Mouse (Mus musculus) embryonic facial prominence, embryonic 11.5 days (tissue): ENCODE measurements around the gene Txnrd2. TPM values are rescaled to one million over a fixed set of nuclear protein-coding genes. Genes with fewer than 3 reads are reported as not detected.

ENCODE experiments used
- ATAC-seq: fragments of 200-750 bp; cut with Nextera tagmentation; replicated peaks from 2 replicates; pipeline ENCODE4 v1.8.0; 2017; ENCODE audit warnings: low read depth; ENCODE audit not compliant: insufficient number of reproducible peaks, low FRiP score, low TSS enrichment
- DNase-seq: peaks from one replicate; pipeline ENCODE4 v3.0.0-alpha.2; 2015; ENCODE audit warnings: low spot score
- H3K27ac ChIP-seq: fragments of 300-500 bp; sonication (generic); replicated peaks from 2 replicates; pipeline ENCODE4 v1.5.1; 2014; ENCODE audit warnings: mild to moderate bottlenecking, low read depth, low read length, control low read depth
- H3K27me3 ChIP-seq: fragments of 300-500 bp; sonication (generic); 2 replicates; pipeline ENCODE4 v1.6.1; 2014; ENCODE audit warnings: mild to moderate bottlenecking, low read length, moderate library complexity, mixed read lengths; ENCODE audit not compliant: control insufficient read depth, insufficient read depth
- H3K36me3 ChIP-seq: fragments of 300-500 bp; sonication (generic); replicated peaks from 2 replicates; pipeline ENCODE4 v1.6.1; 2014; ENCODE audit warnings: low read depth, mild to moderate bottlenecking, low read length, moderate library complexity, mixed read lengths; ENCODE audit not compliant: control insufficient read depth, insufficient read depth
- H3K4me1 ChIP-seq: fragments of 300-500 bp; sonication (generic); 2 replicates; pipeline ENCODE4 v1.6.1; 2014; ENCODE audit warnings: low read length, mixed read lengths; ENCODE audit not compliant: control insufficient read depth, insufficient read depth
- H3K4me2 ChIP-seq: fragments of 300-500 bp; sonication (generic); 2 replicates; pipeline ENCODE4 v1.6.1; 2014; ENCODE audit warnings: low read depth, mild to moderate bottlenecking, control low read depth, low read length, moderate library complexity
- H3K4me3 ChIP-seq: fragments of 300-500 bp; sonication (generic); 2 replicates; pipeline ENCODE4 v1.5.1; 2014; ENCODE audit warnings: low read depth, low read length, control low read depth
- H3K9ac ChIP-seq: fragments of 300-500 bp; sonication (generic); replicated peaks from 2 replicates; pipeline ENCODE4 v1.6.1; 2014; ENCODE audit warnings: mild to moderate bottlenecking, control low read depth, low read length
- H3K9me3 ChIP-seq: fragments of 300-500 bp; sonication (generic); replicated peaks from 2 replicates; pipeline ENCODE4 v1.6.1; 2016; ENCODE audit warnings: mild to moderate bottlenecking, low read length, inconsistent platforms, mixed read lengths; ENCODE audit not compliant: control insufficient read depth
- WGBS: fragments of 180-500 bp; shearing (Covaris S2); extraction: QIAGEN DNeasy Blood & Tissue Kit; methylation state at CpG from one replicate; pipeline ENCODE4 v1.1.7; 2014; 5-methylcytosine and 5-hydroxymethylcytosine counted together
- polyA plus RNA-seq: library from polyadenylated mRNA; unstranded; fragments of >200 nt; fragmentation: Nextera tagmentation; extraction: Ambion mirVana; gene quantifications from 2 replicates; pipeline ENCODE4 v1.2.1, GENCODE M21; 2014

Gene Txnrd2
- polyA plus RNA-seq, 1 experiment from 2014 or later = 15.9 TPM

GRCm38 (mm10) chr16:18503566-18504342, 77.6 kb downstream of the Txnrd2 start:
- ATAC-seq (no peak), DNase-seq (no peak)
- Histone ChIP-seq H3K9me3 (no peaks in the 10 kb centered on the region; the same call in 1 of the 2 replicates), H3K27me3 (no peaks in the 10 kb centered on the region), H3K4me3 (no peak overlapping the region), H3K4me1 (peaks cover 5% of the 10 kb centered on the region), H3K36me3 (peaks cover 4% of the 10 kb centered on the region; the same call in 1 of the 2 replicates), H3K4me2 (no peak overlapping the region), H3K27ac (no peak overlapping the region), H3K9ac (no peak overlapping the region)
- 93% methylated on average over 14 of the region's 14 CpGs for WGBS

GRCm38 (mm10) chr16:18506524-18507199, 80.5 kb downstream of the Txnrd2 start:
- Histone ChIP-seq H3K9ac (no peak overlapping the region), H3K4me1 (no peaks in the 10 kb centered on the region), H3K4me2 (no peak overlapping the region), H3K27me3 (no peaks in the 10 kb centered on the region), H3K4me3 (no peak overlapping the region), H3K9me3 (no peaks in the 10 kb centered on the region; the same call in 1 of the 2 replicates), H3K36me3 (no peaks in the 10 kb centered on the region; the same call in 1 of the 2 replicates), H3K27ac (no peak overlapping the region)
- DNase-seq (no peak), ATAC-seq (0 out of 2 replicates have a peak, but pooled peaks have one; percentile 61)
- WGBS = 94% methylated on average over 3 of the region's 3 CpGs

GRCm38 (mm10) chr16:18507200-18507549, 81.0 kb downstream of the Txnrd2 start:
- WGBS = 54% methylated on average over 1 of the region's 1 CpGs
- H3K27me3 ChIP-seq = no peaks in the 10 kb centered on the region
- H3K9me3 ChIP-seq = no peaks in the 10 kb centered on the region; the same call in 1 of the 2 replicates
- H3K36me3 ChIP-seq = no peaks in the 10 kb centered on the region; the same call in 1 of the 2 replicates
- ATAC-seq = no peak
- no peak overlapping the region for H3K27ac ChIP-seq
- H3K4me2 ChIP-seq = no peak overlapping the region
- DNase-seq = no peak
- no peaks in the 10 kb centered on the region for H3K4me1 ChIP-seq
- H3K4me3 ChIP-seq = no peak overlapping the region
- H3K9ac ChIP-seq = no peak overlapping the region

DNA sequence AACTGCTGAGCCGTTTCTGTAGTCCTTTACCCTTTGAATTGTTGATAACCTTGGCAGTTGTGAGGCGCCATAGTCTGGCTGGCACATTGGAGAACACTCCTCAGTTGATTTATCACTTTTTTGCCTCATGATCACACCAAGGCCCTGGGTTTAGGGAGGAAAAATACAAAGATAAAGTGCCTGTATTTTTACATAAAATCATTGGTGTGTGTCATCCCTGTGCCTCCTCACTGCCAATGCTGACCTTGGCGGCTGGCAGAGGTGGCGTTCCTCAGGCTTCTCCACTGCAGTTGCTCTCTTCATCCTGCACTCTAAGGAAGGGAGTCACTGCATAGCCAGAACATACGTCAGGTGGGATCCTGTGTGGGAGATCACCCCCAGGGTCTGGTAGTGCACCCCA, 85.6 kb downstream of the Txnrd2 start:
- Histone ChIP-seq H3K27ac (no peak overlapping the region), H3K9ac (no peak overlapping the region), H3K4me2 (no peak overlapping the region), H3K36me3 (no peaks in the 10 kb centered on the region), H3K27me3 (no peaks in the 10 kb centered on the region), H3K4me1 (no peaks in the 10 kb centered on the region), H3K4me3 (no peak overlapping the region), H3K9me3 (no peaks in the 10 kb centered on the region)
- DNase-seq (no peak), ATAC-seq (no peak)
- 88% methylated on average over 5 of the region's 5 CpGs for WGBS

- WGBS = 57% methylated on average over 6 of the region's 6 CpGs
- H3K4me1 ChIP-seq = no peaks in the 10 kb centered on the region
- H3K4me3 ChIP-seq = no peak overlapping the region
- DNase-seq = no peak
- H3K9me3 ChIP-seq = no peaks in the 10 kb centered on the region
- no peaks in the 10 kb centered on the region for H3K27me3 ChIP-seq
- no peak for ATAC-seq
- H3K27ac ChIP-seq = no peak overlapping the region
- no peaks in the 10 kb centered on the region for H3K36me3 ChIP-seq
- no peak overlapping the region for H3K4me2 ChIP-seq
- H3K9ac ChIP-seq = no peak overlapping the region
These were observed 87.3 kb downstream of the Txnrd2 start for GRCm38 (mm10) chr16:18513508-18513907.

DNA sequence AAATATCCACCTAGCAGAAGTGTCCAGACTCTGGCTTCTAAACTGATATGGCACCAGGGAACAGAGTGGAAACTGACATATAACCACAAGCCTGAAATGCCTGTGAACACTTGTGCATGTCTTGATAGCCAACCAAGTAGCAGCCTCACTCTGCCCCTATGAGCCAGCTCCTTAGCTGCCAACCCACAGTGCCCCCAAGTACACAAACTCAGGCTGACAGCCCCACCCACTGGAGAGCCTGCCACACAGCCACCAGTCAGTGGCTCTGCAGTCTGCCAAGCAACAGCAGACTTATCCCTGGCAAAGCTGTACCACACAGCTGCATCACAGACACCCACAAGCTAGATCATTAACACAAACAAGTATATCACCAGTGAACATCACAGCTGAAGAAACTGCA, 91.9 kb downstream of the Txnrd2 start:
- H3K36me3 ChIP-seq = no peaks in the 10 kb centered on the region
- H3K9me3 ChIP-seq = no peaks in the 10 kb centered on the region
- H3K4me1 ChIP-seq = no peaks in the 10 kb centered on the region
- H3K27me3 ChIP-seq = no peaks in the 10 kb centered on the region
- no peak overlapping the region for H3K9ac ChIP-seq
- no peak overlapping the region for H3K4me3 ChIP-seq
- DNase-seq = no peak
- ATAC-seq = no peak
- no peak overlapping the region for H3K27ac ChIP-seq
- no peak overlapping the region for H3K4me2 ChIP-seq

GRCm38 (mm10) chr16:18523563-18524245, 97.5 kb downstream of the Txnrd2 start:
- Histone ChIP-seq H3K9ac (no peak overlapping the region), H3K4me2 (no peak overlapping the region), H3K27ac (no peak overlapping the region), H3K4me3 (no peak overlapping the region), H3K4me1 (no peaks in the 10 kb centered on the region), H3K27me3 (no peaks in the 10 kb centered on the region), H3K36me3 (no peaks in the 10 kb centered on the region), H3K9me3 (no peaks in the 10 kb centered on the region)
- DNase-seq = no peak
- no peak for ATAC-seq
- WGBS = 93% methylated on average over 8 of the region's 8 CpGs

DNA sequence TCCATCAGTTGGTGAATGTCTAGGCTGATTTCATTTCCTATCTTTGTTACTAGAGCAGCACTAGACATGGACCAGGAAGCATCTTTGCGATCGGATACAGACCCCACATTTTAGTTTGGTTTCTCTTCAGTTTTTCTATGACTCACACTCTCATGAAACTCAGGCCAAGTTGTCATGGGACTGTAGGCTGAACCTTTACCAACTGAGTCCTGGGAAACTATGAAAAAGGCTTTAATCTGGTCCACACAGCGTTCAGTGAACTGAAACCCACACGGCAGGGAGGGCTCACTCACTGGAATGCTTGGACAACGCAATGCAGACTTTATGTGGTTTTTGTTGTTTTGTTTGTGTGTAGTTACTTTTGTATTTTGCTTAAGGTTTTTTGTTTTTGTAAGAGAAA, 102.5 kb downstream of the Txnrd2 start:
- DNase-seq = no peak
- ATAC-seq = no peak
- Histone ChIP-seq H3K27ac (no peak overlapping the region), H3K36me3 (no peaks in the 10 kb centered on the region), H3K9me3 (no peaks in the 10 kb centered on the region), H3K4me1 (no peaks in the 10 kb centered on the region), H3K27me3 (no peaks in the 10 kb centered on the region), H3K4me3 (no peak overlapping the region), H3K9ac (no peak overlapping the region), H3K4me2 (no peak overlapping the region)
- 85% methylated on average over 5 of the region's 5 CpGs for whole genome bisulfite sequencing
